Mouse (Mus musculus) myocyte (in vitro differentiated cells): ENCODE data around the gene Vmn1r111. TPM values are rescaled to one million over a fixed set of nuclear protein-coding genes. Genes with fewer than 3 reads are reported as not detected.
"Not testable (repeated sequence)": the region's sequence is repeated elsewhere in the genome, so short reads cannot be mapped to it uniquely, and the experiment has no call there.

ENCODE experiments used
- H3K27me3 ChIP-seq: one replicate; pipeline ENCODE4 v1.6.1; 2011; ENCODE audit not compliant: control insufficient read depth, insufficient read depth, insufficient read length
- H3K36me3 ChIP-seq: one replicate; pipeline ENCODE4 v1.6.1; 2011; ENCODE audit not compliant: control insufficient read depth, insufficient read depth
- H3K4me2 ChIP-seq: one replicate; pipeline ENCODE4 v1.6.1; 2011; ENCODE audit warnings: low read depth, control low read depth
- H3K4me3 ChIP-seq: one replicate; pipeline ENCODE4 v1.5.1; 2011; ENCODE audit warnings: mild to moderate bottlenecking, control low read depth, moderate library complexity
- H3K79me2 ChIP-seq: one replicate; pipeline ENCODE4 v1.6.1; 2011; ENCODE audit not compliant: control insufficient read depth, insufficient read depth
- H3ac ChIP-seq: one replicate; pipeline ENCODE4 v1.6.1; 2011; ENCODE audit not compliant: control insufficient read depth, insufficient read length
- polyA plus RNA-seq: library from polyadenylated mRNA; unstranded; fragments of >200 nt; fragmentation: generic; extraction: Trizol; gene quantifications from one replicate; pipeline ENCODE4 v1.2.1, GENCODE M21; 2012; ENCODE audit warnings: missing spikeins

The Vmn1r111 gene
- polyA plus RNA-seq = not detected

DNA sequence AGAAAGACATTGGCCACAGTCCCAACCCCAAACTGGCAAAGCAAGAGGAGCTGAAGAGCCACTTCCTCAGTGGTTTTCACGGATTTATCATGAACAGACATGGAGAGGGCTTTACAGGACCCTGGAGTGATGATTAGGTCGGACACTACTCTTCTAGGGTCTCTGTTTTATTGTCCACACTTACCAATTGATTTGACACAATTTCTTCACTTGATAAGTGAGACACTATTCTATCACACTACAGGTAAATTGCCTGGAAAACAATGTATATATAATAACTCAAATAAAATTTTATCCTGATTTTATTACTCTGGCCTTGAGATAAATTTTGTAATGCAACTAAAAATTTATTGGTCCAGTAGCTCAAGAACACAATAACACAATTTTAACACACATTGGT is at the start of gene Vmn1r111:
TSS of gene Vmn1r111 (minus strand) at position 101 of the 400 bp plus-strand sequence.
- H3ac ChIP-seq, H3K79me2 ChIP-seq, H3K27me3 ChIP-seq, H3K4me2 ChIP-seq, H3K36me3 ChIP-seq, H3K4me3 ChIP-seq: not testable (repeated sequence)

GRCm38 (mm10) chr7:20730524-20730923 is 27.5 kb upstream of the Vmn1r111 start, which contains the start of gene Gm10668:
Gene Gm10668, minus strand, starts transcription at chr7:20730624.
- not testable (repeated sequence) for H3K36me3 ChIP-seq, H3K27me3 ChIP-seq, H3ac ChIP-seq, H3K4me3 ChIP-seq, H3K4me2 ChIP-seq, H3K79me2 ChIP-seq

DNA sequence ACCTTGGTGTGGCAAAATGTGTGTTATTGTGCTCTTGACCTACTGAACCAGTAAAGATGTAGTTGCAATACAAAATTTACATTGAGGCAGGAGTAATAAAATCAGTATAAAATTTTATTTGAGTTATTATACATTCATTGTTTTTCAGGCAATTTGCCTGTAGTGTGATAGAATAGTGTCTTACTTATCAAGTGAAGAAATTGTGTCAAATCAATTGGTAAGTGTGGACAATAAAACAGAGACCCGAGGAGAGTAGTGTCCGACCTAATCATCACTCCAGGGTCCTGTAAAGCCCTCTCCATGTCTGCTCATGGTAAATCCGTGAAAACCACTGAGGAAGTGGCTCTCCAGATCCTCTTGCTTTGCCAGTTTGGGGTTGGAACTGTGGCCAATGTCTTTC is 34.4 kb downstream of the Vmn1r111 start, which contains the start of gene Vmn1r107:
TSS of gene Vmn1r107 (plus strand) at position 301 of the 400 bp plus-strand sequence.
- H3K4me3 ChIP-seq, H3K79me2 ChIP-seq, H3K27me3 ChIP-seq, H3K36me3 ChIP-seq, H3K4me2 ChIP-seq, H3ac ChIP-seq: not testable (repeated sequence)

Other genes starting within 250 kb of the Vmn1r111 start
- gene Gm10670, start 228.3 kb downstream of the Vmn1r111 start, polyA plus RNA-seq = not detected
- gene Vmn1r103, start 192.7 kb downstream of the Vmn1r111 start, polyA plus RNA-seq = not detected
- not detected for gene Vmn1r104, start 169.4 kb downstream of the Vmn1r111 start, polyA plus RNA-seq
- not detected for gene Gm5726, start 157.5 kb downstream of the Vmn1r111 start, polyA plus RNA-seq
- not detected for gene Gm4141, start 127.0 kb downstream of the Vmn1r111 start, polyA plus RNA-seq
- gene Gm4513, start 104.2 kb downstream of the Vmn1r111 start, polyA plus RNA-seq = not detected
- not detected for gene Vmn1r107, start 34.3 kb downstream of the Vmn1r111 start, polyA plus RNA-seq
- not detected for gene Gm10668, start 27.4 kb upstream of the Vmn1r111 start, polyA plus RNA-seq
- gene Vmn1r112, start 68.0 kb upstream of the Vmn1r111 start, polyA plus RNA-seq = not detected
- gene Vmn1r113, start 84.1 kb upstream of the Vmn1r111 start, polyA plus RNA-seq = not detected
- gene Vmn1r114, start 109.0 kb upstream of the Vmn1r111 start, polyA plus RNA-seq = not detected
- gene Vmn1r115, start 141.8 kb upstream of the Vmn1r111 start, polyA plus RNA-seq = not detected
- gene Vmn1r116, start 169.0 kb upstream of the Vmn1r111 start, polyA plus RNA-seq = not detected
- gene Vmn1r117, start 180.9 kb upstream of the Vmn1r111 start, polyA plus RNA-seq = not detected
- gene Vmn1r118, start 209.1 kb upstream of the Vmn1r111 start, polyA plus RNA-seq = not detected